Mouse (Mus musculus): ENCODE data around the gene St3gal3.

Gene St3gal3

DNA sequence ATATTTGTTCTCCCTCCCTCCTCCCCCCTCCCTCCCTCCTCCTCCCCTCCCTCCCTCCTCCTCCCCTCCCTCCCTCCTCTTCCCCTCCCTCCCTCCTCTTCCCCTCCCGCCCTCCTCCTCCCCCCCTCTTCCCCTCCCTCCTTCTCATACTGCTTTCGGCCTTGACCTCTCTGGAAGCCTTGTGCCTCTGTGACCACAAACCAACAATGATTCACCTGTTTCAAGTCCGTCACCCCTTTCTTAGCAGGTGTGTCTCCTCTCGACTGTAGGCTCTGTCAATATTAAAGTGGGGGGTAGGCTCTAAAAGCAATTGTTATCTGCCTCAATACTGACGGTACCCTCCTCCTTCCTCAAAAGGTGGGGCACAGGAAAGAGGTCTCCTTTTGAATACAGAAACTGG, 153.2 kb downstream of the St3gal3 start:
- no peak for DNase-seq

DNA sequence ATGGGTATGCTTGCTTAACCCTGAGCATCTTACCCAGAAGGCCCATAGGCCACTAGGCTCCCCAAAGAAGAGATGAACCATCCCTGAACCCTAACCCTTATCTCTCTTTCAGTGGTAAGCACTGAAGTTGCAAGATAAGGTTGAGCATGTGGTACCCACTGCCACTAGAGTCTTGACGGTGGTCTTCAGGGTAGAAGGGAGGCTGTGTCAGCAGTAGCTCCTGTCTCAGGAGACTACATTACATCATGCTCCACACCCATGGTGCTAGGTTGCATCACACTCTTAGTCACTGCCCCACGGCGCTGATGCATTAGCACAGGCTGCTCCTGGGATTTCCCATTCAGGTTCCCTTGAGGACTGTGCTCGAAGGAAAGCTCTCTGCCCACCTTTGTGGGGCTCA, 154.6 kb downstream of the St3gal3 start:
- DNase-seq, result no peak

DNA sequence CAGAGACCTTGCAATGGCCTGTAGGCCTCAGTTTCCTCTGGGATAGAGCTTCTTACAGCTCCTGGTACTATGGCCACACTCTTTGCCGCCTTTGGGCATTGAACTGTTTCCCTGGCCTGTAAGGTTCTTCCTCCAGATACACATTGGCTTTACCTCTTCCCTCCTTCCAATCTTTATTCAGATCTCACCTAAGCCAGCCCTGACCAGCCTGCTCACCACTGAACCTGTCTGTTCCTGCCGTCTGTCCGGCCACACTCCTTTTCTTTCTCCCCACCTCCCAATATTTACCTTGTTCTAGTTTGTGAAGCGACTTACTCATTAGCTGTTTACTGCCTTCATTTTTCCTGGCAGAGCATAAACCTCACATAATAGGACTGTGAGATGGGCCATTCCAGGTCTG, 155.5 kb downstream of the St3gal3 start:
- no peak for DNase-seq

DNA sequence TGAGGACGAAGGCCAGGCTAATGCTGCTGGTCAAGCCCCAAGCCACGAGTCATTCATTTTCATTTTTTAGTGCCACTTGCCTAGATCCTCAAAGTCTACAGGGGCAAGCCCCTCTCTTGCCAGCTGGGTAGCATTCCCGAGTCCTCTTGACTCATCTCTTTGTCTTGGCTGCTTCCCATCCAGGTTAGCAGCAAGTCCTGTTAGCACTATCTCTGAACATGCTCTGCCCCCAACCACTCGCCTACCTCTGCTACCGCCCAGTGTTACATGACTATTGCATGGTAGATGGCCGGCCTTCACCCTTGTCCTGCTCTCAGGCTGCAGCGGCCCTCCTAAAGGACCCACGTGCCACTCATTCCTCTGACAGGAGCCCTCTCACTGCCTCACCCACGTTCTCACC, 156.4 kb downstream of the St3gal3 start:
- no peak for DNase-seq

DNA sequence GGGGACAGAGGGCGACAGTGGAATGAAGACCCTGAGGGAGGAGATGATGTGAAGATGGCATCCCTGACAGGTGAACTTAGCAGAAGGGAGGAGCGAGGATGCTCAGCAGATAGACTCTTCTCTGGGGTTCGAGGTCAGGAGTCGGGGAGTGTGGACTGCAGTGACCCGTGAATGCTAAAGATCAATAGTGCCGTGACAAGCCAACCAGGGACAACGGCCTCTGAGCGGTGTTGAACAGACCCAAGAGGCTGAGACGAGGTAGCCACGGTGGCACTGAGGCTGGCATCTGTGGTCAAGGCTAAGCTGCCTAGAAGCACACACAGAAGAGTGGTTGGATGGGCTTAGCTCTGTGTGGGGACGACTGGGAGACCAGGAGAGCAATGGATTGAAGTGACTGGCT, 156.9 kb downstream of the St3gal3 start:
- DNase-seq, result no peak

DNA sequence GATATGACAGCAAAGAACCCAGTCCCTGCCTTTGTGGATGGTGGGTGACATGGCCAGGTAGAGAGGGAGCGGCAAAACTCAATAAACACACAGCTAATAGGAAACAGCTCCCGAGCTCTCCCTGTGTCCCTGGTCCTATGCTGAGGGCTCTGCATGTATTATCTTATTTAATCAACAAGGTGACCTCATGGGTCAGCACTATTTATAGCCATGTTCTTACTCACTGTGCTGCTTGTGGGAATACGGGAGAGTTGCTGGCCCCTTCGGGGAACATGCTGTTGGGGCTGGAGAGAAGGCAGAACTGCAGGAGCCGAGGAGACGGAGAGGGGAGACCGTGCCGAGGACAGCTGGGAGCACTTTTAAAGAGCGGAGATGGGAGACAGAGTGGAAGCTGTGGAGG, 157.3 kb downstream of the St3gal3 start:
- DNase-seq, result no peak

DNA sequence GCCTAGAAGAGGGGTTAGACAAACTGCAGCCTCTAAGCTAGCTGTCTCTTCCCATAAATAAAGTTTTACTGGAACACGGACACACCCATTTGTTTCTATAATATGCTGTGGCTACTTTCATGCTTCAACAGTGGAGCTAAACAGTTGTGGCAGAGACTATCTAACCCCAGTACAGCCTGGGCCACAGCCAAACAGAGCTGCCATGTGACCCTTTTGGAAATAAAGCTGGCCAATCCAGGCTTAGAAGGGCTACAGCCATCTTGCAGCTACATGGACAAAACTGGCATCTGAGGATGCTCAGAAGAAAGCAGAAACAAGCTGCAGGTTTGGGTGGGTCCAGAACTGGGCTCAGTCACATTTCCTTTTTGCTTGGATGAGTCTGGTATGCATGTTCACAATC, 158.9 kb downstream of the St3gal3 start:
- no peak for DNase-seq

DNA sequence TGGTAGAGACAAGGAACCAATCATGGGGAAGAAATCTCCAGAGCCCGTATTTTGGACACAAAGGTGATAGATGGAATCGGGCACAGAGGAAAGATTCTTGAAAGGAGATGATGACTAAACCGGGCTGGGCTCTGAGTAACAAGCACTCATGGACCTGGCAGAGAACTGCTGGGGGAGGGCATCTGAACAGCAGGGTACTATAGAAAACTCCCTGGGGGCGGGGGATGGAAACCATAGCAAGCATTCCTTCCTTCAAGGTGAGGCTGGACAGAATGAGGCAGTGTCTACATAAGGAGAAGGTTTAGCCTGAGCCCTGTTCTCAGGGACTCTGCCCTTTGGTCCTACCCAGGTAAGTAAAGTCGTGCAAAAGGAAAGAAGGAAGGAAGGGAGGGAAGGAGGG, 160.0 kb downstream of the St3gal3 start:
- peak; percentile 28 for DNase-seq

DNA sequence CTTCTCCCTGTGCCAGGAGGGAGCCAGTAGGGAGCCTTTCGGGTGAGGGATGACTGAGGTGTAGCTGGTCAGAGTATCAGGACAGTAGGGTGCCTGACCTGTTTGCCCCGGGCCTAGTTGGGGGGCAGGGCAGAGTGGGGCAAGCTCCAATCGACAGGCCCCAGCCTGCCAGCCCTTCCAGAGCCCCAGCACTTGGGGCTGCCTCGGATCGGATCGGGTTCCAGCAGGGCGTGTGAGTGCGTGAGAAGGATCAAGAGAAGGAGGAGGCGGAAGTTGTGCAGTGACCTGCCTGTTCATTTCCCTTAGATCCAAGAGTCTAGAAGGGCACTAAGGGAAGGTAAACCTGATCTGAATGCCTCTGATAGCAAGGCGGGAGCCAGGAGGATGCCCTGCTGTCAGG, 161.7 kb downstream of the St3gal3 start:
- no peak for DNase-seq

DNA sequence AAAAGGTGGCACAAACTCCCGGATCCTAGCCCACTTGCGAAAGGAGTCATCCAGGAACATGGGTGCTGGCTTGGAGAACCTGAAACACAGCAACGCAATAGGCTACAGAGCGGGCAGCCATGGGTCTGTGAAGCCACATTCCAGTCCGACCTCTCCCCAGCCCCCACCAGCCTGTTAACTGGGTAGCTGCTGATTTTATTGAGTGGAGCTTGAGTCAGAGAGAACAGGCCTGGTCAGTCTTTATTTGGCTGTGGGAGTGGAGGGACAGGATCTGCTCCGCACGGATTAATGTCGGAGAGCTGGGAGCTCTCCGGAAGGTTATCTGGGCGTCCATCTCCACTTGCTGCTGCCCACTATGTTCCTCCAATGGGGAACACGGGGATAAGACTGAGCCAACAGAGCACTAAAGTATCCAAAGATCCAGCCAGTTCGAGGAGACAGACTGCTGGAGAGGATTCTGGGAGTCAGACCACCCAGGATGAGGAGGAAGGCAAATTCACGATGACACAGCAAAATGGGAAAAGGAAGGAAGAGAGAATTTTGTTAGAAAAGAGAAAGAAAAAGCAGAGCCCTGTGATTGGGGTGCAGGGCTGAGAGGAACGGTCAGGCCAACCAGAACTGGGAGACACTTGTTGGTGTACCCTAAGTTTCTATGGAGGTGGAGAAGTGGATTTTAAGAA, 170.2 kb downstream of the St3gal3 start:
- no peak for DNase-seq

DNA sequence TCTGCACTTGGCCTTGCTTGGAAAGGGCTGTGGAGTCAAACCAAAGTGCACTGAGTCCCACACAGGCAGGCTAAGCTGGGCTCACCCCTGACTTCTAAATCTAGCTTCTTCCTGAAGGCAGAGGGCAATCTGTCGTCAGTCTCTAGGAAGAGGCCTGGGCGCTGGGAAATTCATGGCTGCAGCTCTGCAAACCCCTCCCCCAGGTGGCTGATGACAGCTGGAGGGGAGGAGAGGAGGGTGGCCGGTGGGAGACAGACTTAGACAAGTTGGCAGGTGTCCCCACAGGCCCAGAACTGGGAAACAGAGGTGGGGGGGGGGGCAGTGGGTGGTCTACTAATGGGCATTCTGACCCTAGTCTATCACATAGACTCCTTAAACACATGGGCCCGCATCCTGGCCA, 177.2 kb downstream of the St3gal3 start:
- DNase-seq, result no peak

DNA sequence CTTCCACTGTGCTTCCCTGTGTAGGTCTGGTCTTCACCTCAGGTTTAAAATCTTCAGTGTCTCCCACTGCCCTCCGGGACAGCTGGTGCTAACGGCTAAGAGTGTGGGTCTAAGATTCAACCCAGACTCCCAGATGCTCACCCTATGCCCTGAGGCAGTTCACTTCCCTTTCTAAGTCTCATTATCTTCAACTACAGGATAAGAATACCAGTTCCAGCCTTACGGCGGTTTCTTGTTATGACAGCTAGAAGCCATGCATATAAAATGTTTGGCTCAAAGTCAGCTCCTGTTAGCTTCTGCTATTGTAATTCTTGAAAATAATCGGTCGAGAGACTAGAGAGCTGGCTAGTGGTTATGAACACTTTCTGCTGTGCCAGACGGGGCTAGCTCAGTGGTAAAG, 187.2 kb downstream of the St3gal3 start:
- DNase-seq, result no peak

DNA sequence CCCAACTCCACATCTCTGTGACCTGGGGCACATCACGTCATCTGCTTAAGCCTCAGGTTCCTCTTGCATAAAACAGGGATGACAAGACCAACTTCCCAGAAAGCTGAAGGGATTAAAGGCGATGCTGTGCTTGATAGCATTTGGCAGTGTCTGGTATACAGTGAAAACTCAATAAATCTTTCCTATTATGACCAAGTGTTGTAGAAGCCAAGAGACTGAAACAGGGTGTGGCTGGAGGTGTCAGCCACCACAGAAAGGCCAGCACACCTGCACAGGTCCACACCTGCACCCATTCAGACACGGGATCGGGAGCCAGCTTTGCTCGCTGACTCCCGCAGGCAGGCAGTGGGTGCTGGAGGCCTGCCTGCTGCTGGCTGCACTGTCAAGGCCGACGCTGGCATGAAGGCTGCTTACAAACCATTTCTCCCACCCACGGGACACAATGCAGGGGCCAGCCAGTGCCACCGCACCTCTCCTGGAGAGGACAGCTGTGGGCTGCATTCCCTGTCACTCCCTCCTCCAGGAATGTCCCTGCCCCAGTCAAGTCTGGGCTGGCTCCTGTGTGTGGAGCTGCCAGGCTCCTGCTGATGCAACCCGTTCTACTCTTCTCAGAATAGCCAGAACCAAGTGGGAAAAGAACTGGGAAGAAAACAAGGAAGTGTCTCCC, 187.9 kb downstream of the St3gal3 start:
- no peak for DNase-seq

DNA sequence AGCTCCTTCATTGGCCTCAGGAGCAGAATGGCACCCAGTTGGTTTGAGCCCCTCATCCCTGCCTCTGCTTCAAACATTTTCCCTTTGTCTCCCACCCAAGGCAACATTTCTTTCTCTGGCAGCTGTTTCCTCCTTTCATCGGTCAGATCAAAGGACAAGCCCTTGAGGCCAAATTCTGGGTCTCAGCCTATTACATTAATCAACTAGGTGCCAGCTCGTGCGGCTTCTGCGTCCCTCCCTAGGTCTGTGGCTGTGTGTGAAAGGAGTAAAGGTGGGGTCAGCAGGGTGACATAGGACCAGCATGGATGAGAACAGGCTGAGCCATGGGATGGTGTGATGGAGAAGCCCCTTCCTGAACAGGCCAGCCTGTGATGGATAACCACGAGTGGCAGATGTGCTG, 191.4 kb downstream of the St3gal3 start:
- no peak for DNase-seq

DNA sequence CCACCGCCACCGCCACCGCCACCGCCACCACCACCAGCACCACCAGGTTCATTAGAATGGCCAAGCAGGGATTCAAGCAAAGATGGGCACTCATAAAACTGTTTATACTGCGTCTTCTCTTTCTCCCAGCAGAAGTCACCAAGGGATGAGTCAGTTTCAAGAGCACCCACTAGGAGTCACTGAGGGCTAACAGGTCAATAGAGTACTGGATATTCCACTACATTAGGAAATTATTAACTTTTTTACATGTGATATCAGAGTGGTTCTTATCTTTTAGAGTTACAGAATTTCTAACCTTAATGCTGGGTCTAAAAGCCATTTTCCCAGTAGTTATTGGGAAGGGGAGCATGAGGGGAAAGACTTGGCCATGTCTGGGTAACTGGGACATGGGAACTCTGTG, 197.8 kb downstream of the St3gal3 start:
- no peak for DNase-seq

DNA sequence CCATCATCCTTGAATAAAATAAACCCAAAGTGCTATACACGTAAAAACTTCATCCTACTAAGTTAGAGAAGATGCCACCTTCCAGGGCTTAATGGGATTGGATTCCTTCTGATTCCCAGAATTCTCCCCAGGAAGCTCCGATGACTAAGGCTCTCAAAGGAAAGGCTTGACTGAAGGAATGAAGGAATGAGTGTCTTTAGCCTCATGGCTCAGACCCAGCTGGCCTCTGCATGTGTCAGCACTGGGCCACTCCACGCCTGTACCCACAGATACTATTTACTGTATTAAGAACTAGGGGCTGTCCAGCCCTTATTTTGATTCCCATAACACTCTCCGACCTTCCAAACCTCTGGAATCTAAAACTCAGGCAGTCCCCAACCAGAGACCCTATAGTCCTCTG, 200.6 kb downstream of the St3gal3 start:
- peak; percentile 11 for DNase-seq

DNA sequence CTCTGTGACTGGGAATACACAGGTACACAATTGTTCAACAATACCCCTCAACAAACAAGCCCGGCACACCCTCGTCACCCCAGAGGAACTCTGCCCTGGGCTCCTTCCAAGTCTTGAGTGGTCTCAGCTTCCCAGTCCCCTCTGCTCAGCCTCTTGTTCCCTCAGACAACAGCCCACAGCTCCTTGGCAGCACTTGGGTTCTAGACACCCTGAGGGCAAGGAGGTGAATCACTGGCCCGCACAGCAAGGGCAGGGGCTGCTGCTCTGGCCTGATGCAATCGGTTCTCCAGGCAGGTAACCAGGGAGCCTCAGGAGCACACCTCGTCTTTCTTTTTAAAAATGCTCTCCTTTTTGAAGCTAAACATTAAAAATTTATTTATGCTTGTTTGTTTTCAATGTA, 201.5 kb downstream of the St3gal3 start:
- peak; percentile 48 for DNase-seq

DNA sequence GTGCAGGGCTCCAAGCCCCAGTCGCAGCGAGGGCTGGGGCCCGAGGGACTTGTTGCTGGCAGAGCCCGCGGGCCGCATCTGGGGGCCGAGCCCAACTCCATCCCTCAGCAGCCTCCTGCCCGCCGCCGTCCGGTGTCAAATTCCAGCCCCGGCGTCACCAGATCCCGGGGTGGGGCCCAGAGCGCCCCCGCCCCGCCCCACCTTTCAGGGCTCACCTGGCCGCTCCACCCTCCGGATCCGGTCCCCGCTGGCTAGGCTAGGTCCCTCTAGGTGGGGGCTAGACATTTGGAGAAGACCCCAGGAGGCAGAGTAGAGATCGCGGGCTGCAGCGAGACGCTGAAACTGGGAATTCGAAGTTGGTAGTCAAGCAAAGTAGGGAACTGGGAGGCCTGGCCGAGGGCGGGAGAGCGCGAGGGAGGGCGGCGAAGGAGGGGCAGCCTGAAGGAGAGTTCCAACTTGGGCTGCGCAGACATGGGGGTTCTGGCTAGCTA, 205.3 kb downstream of the St3gal3 start, which contains the start of gene Artn:
TSS of gene Artn (minus strand) at position 373 of the 491 bp plus-strand sequence.
- peak; percentile 68 for DNase-seq

DNA sequence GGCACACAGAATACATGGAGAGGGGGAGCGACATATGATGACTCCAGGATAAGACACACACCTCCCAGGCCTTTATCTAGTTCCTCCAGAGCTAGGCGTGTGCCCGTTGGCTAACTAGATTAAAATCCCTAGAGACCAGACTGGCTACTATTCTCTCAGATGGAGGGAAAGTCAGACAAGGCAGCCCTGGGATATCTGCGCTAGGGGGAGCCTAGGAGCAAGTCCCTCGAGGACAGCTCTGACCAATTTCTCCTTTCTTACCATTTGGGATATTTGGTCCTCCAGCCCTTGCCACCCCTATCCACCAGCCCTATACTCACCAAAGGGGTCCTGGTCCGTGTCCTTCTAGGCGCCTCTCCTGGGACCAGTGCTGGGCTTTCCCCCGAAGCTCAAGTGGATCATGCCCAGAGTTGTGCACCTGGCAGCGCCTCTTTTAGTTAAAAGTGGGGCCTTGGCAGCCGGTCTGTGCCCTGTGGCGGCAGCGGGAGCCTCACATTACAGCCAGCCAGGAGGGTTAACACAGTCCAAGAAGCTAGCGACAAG, 205.9 kb downstream of the St3gal3 start:
- DNase-seq, result peak; percentile 80

DNA sequence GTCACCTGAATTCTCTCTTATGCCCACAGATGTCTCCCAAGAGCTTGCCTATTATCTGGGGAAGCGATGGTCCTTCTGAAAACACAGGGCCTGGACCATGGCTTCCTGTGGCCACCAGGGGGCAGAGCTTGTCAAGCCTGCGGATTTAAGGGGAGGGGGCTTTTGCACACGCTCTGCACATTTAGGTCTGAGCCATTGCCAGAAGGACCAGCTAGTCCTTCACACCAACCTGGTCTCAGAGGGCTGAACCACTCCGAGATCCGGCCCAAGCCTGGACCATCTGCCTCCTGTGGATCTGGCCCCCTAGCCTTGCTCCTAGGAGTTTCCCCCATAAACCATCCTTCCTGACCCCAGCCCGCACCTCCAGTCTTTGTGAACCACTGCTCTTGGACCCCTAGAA, 206.5 kb downstream of the St3gal3 start:
- DNase-seq, result no peak

DNA sequence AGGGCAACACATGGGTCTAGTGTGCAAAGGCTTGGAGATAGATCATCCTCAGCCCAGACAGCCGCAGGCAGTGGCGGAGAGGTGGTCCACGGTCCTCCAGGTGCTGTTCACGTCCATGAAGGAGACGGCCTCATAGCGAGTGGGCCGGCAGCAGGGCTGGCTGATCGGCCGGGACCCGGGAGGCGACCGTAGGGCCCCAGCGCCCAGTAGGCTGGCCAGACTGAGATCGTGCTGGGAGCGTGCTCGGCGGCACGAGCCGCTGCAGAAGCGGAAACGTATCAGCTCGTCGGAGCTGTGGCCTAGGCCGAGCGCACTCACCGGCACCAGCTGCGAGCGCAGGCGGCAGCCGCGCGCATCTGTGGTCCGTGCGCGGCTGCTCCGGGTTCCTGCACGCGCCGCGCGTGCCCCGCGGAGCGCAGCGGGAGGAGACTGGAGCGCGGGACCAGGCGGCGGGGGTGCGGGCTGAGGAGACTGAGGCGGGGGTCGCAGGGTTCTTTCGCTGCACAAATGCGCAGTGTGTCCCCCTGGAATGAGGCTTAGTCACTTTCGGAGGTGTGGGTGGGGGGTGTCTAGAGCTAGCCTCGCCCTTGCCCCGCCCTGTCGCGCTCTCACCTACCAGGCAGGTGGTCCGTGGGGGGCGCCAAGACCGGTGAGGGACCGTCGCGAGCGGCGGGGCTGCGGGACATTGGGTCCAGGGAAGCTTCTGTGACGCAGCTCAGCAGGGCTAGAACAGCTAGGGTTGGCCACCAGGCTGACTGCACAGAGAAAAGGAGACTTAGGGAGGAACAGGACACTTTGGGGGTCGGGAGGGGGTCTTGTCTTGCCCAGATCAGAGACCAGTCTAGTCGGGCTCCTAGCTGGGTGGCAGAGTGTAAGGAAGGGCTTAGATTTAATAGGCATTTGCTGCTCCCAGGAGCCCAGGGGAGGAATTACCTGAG, 207.9 kb downstream of the St3gal3 start:
- no peak for DNase-seq

DNA sequence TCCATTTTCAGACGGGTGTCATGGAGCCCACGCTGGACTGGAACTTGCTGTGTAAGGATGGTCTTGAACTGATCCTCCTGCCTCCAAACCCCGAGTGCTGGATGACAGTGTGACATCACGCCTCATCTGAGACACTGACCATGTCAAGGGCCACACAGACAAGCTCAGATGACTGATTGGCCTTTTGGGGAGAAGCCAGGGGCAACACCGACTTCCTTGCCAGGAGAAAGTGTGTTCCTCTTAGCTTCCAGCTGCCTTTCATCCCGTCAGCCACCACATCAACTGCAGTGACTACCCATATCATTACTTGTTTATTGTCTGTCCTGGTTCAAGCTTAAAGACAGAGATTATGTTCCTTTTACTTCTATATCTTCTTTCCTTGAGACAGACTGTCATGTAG, 209.8 kb downstream of the St3gal3 start:
- no peak for DNase-seq

DNA sequence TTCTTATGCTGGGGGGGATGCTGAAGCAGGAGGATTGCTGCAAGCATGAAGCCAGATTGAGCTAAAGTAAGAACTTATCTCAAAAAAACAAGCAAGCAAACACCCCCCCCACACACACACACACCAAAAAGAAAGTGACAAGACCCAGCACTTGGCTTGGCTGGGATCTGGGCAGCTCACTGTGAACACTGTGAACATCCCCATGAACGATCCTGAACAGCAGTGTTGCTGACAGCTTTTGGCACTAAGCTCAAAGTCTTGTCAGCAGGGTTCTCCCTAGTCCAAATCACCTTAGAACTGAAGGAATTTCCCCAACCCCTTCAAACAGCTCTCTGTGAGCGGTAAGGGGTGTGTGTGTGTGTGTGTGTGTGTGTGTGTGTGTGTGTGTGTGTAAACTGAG, 211.3 kb downstream of the St3gal3 start:
- DNase-seq, result no peak

Measured in lung, postnatal 36 days (tissue).